Mouse (Mus musculus): ENCODE data around the gene Trim44. TPM values are rescaled to one million over a fixed set of nuclear protein-coding genes. Genes with fewer than 3 reads are reported as not detected.

The Trim44 gene
- polyA plus RNA-seq (2015; fragmentation: Nextera tagmentation; extraction: Ambion mirVana): 29.9 and 34.2 TPM in 2 replicates

DNA sequence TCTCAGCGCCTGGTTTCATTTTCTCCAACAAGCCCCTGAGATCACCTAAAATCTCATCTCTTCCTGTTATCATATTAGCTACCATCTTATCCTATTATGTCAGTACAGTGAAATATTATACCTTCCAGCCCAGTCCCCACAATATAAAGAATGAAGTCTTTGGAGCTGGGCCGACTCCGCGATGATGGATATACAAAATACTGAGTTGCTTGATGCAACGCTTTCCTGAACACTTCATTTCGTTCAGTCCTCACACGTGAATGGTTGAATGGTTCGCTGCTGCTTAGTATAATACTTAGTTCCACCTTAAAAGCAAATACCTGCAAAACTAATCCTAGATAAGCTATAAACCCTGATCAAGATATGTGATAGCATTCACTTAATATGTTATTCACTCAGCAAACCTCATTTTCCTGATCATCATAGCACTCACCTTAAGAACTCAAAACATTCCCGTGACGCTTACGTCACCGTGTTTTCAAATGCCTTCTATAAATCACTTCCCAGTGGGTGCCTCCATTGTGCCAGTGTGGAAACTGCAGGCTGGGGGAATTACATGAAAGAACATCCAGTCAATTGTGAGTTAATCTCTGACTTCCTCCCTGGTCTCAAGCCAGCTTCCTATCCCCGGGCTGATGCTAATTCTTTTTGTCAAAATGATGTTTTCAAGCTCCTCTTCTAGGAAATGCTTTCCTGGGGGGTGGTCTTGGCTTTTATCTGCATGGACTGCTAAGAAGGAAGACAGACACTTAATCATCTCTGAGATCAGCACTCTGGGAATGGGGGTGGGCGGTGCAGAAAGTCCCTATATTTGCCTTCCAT, at the start of gene Trim44:
TSS of gene Trim44 (minus strand) at position 466 of the 822 bp plus-strand sequence.
- ATAC-seq (ENCODE audit: insufficient number of reproducible peaks, insufficient read depth, low FRiP score, low TSS enrichment, low read depth): 0 out of 2 replicates have a peak, but pooled peaks have one; percentile 26
- H3K36me3 ChIP-seq: no peaks in the 10 kb centered on the region
- no peaks in the 10 kb centered on the region for H3K27me3 ChIP-seq
- H3K4me3 ChIP-seq: no peak within 1 kb of the TSS
- H3K9me3 ChIP-seq: no peaks in the 10 kb centered on the region
- no peak within 1 kb of the TSS for H3K9ac ChIP-seq
- peak within 1 kb of the TSS; percentile 44 for H3K4me2 ChIP-seq
- 21% methylated on average over 14 of the region's 14 CpGs for WGBS
- H3K4me1 ChIP-seq: peaks cover 14% of the 10 kb centered on the region
- no peak within 1 kb of the TSS for H3K27ac ChIP-seq

DNA sequence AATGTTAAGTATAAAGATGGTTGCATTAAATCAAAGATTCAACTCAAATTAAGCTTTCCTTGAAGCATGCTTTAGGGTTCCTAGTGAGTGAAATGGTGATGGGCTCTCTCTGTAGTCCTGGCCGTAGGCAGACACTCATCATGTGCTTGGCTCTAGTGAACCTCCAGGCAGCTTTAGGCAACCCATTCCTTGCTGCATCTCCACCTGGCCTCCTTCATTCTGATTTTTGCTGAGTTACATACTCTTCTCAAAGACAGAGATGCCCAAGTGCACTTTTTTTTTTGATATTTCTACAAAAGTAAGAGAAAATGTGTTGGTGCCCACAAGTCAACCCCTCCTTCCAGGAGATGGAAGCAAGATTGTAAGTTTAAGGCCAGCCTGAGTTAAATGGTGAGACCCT, 47.5 kb upstream of the Trim44 start:
- Histone ChIP-seq H3K9me3 (no peaks in the 10 kb centered on the region), H3K27me3 (0 out of 2 replicates have a peak, but pooled peaks cover 11% of the 10 kb centered on the region), H3K27ac (no peak overlapping the region), H3K4me3 (no peak overlapping the region), H3K36me3 (no peaks in the 10 kb centered on the region), H3K4me2 (no peak overlapping the region), H3K4me1 (peaks cover 15% of the 10 kb centered on the region), H3K9ac (no peak overlapping the region)
- ATAC-seq (ENCODE audit: insufficient number of reproducible peaks, insufficient read depth, low FRiP score, low TSS enrichment, low read depth): no peak
- WGBS: 75% methylated on average over 1 of the region's 1 CpGs

DNA sequence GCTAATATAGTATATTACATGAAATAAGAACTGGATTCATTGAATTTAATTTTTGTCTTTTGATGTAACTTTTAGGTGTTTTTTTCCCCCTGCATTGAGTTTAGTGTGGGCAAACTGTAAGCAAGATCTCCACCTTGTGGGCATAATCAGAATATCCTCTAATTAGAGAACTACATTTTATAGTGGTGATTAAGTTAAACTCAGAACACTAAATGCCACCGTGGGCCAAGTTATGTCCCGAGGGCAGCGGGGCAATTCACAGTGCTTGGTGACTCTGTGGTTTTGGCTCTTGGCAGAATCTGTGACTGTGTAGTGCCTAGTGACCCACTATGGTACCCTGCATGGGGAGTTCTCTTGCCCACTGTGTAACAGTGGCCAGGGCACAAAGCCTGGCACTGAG, 45.8 kb upstream of the Trim44 start:
- Histone ChIP-seq H3K36me3 (no peaks in the 10 kb centered on the region), H3K9me3 (no peaks in the 10 kb centered on the region), H3K27ac (no peak overlapping the region), H3K27me3 (0 out of 2 replicates have a peak, but pooled peaks cover 11% of the 10 kb centered on the region), H3K4me2 (no peak overlapping the region), H3K9ac (no peak overlapping the region), H3K4me3 (no peak overlapping the region), H3K4me1 (peaks cover 29% of the 10 kb centered on the region)
- ATAC-seq (ENCODE audit: insufficient number of reproducible peaks, insufficient read depth, low FRiP score, low TSS enrichment, low read depth): no peak
- WGBS: 36% methylated on average over 3 of the region's 3 CpGs

DNA sequence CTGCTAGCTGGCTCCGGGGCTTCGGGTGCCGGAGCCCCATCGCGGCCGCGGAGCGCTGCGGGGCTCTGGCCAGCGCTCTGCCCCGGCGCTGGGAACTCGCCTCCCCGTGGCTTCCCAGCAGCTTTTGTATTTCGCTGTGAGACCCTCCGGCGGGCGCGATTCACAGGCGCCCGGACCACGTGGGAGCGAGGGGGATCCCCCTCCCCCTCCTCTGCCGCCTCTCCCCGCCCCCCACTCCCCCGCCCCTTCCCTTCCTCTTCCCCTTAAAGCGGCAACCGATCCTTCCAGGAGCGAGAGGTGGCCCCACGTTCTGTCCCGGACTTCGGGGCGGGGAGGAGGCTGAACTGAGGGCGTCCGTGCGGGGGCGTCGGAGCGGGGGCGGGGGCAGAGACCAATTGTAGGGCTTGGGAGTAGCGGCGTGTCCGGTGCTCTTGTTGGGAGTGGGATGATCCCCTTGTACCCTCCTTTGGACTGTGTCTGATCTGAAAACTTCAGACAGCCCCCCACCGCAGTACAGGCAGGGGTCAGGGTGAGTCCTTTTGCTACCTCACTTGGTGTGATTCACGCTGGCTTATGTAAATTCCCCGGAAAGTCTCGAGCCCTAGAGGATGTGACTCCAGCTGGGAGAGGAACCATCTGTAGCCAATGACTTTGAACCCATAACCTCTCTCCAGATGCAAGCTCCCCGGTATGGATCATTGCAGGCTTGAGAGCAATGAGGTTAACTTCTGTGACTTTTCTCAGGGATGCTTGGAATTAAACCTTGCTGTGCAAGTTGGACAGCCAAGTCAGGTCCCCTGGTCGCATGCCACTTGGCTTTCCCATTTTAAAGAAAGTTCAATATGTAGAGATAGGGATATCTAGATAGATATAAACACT, 44.3 kb upstream of the Trim44 start, which contains the start of gene Fjx1:
TSS of gene Fjx1 (minus strand) at position 829 of the 879 bp plus-strand sequence.
- WGBS: 1% methylated on average over 42 of the region's 49 CpGs
- Histone ChIP-seq H3K27ac (peak within 1 kb of the TSS; percentile 88), H3K9ac (peak within 1 kb of the TSS; percentile 85), H3K4me1 (peaks cover 38% of the 10 kb centered on the region), H3K4me3 (peak within 1 kb of the TSS; percentile 74), H3K27me3 (0 out of 2 replicates have a peak, but pooled peaks cover 5% of the 10 kb centered on the region), H3K9me3 (no peaks in the 10 kb centered on the region), H3K36me3 (no peaks in the 10 kb centered on the region), H3K4me2 (peak within 1 kb of the TSS; percentile 98)
- ATAC-seq (ENCODE audit: insufficient number of reproducible peaks, insufficient read depth, low FRiP score, low TSS enrichment, low read depth): peak; percentile 59

DNA sequence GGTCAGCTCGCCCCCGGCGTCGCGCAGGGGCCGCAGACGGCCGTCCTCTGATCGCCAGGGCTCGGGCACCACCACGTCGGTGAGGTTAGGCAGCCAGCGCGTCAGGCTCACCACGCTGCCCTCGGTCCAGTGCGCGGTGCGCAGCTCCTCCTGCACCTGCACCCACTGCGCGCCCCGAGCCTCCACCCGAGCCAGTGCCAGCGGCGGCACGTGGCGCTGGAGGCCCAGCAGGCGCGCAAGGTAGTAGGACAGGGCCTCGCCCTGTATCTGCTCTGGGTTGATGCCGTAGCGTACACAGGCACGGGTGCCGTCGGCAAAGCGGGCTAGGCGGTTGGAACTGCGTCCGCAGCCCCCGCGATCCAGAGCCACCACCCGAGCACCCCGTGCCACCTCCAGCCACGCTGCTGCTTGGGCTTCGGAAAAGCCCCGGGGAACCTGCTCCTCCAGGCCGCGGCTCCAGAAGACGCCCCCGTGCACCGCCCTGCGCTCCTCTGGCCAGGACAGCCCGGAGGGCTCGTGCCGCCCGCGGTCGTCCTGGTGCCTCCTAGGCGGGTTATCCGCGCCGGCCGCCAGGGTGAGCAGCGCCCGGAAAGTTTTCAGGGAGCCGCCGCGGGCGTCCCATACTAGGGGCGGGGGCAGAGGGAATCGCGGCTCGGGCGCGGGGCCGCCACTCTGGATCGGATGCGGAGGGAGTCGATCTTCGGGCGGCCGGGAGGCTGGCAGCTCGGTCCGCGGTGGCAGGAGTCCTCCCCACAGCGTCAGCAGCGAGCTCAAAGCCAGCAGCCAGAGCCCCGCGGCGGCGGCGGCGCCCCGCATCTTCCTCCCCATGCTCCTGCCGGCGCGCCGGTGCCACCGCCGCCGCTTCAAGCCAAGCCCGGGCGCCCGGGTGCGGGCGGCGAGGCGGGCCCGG, 43.4 kb upstream of the Trim44 start:
- Histone ChIP-seq H3K27me3 (no peaks in the 10 kb centered on the region), H3K9ac (peak overlapping the region; percentile 85), H3K36me3 (no peaks in the 10 kb centered on the region), H3K4me2 (peak overlapping the region; percentile 98), H3K4me3 (peak overlapping the region; percentile 74), H3K4me1 (peaks cover 38% of the 10 kb centered on the region), H3K9me3 (no peaks in the 10 kb centered on the region), H3K27ac (peak overlapping the region; percentile 88)
- peak; percentile 34 for ATAC-seq (ENCODE audit: insufficient number of reproducible peaks, insufficient read depth, low FRiP score, low TSS enrichment, low read depth)
- under 1% methylated on average over 106 of the region's 109 CpGs for WGBS

DNA sequence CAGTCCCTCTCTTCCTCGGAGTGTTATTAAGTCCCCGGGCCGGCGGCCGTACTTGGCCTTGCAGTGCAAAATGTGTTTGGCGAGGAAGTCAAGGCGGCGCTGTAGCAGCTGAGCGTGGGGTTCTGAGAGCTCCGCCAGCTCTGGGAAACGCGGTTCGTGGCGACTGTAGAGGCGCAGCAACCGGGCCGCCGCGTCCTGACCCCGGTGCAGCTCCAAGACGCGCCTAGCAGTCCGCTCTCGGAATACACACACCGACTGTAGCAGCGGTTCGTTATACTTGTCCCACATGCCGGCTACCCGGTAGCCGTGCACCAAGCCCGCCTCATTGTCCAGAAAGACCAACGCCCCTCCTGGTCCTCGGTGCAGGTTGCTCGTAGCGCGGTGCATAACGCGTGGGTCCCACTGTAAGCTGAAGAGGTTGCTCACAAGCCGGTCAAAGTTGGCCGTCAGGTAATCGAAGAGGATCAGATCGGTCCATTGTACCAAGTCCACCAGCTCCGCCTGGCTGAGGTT, 42.7 kb upstream of the Trim44 start:
- Histone ChIP-seq H3K27ac (peak overlapping the region; percentile 88; the same call in 1 of the 2 replicates), H3K9ac (peak overlapping the region; percentile 85), H3K4me2 (peak overlapping the region; percentile 98), H3K9me3 (no peaks in the 10 kb centered on the region), H3K36me3 (no peaks in the 10 kb centered on the region), H3K4me3 (peak overlapping the region; percentile 74), H3K4me1 (peaks cover 38% of the 10 kb centered on the region), H3K27me3 (no peaks in the 10 kb centered on the region)
- WGBS: under 1% methylated on average over 43 of the region's 43 CpGs
- ATAC-seq (ENCODE audit: insufficient number of reproducible peaks, insufficient read depth, low FRiP score, low TSS enrichment, low read depth): peak; percentile 26; the same call in 1 of the 2 replicates

DNA sequence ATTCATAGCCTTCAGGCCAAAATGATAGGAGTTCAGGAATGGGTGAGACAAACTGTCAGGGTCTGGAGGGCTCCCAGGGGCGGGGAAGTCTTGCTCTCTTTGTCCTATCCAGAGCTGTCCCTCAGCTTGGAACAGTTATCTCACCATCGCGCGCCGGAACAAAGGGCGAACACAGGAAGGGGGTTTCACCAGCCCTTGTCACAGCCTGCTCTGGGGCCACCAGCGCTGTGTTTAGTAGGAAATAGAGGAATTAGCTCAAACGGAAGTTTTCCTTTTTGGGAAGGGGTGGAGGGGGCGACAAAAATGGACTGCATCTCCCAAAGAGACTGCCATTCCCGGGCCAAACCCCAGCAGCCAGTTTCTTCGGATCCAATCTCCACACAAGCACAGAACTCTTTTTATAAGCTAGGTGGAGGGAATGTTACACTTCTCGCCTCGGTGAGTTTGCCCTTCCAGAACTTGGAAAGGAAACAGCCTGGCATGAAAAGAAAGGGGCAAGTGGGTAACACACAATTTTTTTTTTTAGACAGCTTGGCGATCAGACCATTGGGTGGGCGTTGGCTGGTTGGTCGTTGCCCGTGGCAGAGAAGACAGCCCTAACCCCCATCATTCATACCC, 42.1 kb upstream of the Trim44 start:
- Histone ChIP-seq H3K4me2 (peak overlapping the region; percentile 98), H3K27ac (peak overlapping the region; percentile 88), H3K9ac (peak overlapping the region; percentile 85), H3K4me3 (peak overlapping the region; percentile 74), H3K36me3 (no peaks in the 10 kb centered on the region), H3K9me3 (no peaks in the 10 kb centered on the region), H3K27me3 (no peaks in the 10 kb centered on the region), H3K4me1 (peaks cover 38% of the 10 kb centered on the region)
- under 1% methylated on average over 17 of the region's 17 CpGs for WGBS
- no peak for ATAC-seq (ENCODE audit: insufficient number of reproducible peaks, insufficient read depth, low FRiP score, low TSS enrichment, low read depth)

DNA sequence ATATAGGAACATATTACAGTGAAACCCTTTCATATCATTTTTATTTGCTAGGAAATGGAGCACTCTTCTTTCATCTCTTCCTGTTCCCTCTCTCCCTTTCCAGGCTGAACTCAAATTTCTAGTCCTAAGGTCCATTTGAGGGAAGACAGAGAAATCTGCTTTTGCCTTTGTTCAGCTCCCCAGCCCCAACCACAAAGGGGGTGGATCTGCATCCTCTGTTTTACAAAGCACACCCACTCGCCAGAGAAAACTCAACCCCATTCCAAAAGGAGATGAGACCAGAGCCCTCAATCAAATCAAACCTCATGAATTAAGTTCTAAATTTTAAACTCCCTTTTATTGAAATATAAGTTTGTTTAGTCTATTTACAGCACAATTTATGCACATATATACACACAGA, 41.4 kb upstream of the Trim44 start:
- peaks cover 38% of the 10 kb centered on the region for H3K4me1 ChIP-seq
- peak overlapping the region; percentile 98 for H3K4me2 ChIP-seq
- H3K27me3 ChIP-seq: no peaks in the 10 kb centered on the region
- no peak for ATAC-seq (ENCODE audit: insufficient number of reproducible peaks, insufficient read depth, low FRiP score, low TSS enrichment, low read depth)
- no peaks in the 10 kb centered on the region for H3K9me3 ChIP-seq
- H3K36me3 ChIP-seq: no peaks in the 10 kb centered on the region
- peak overlapping the region; percentile 74 for H3K4me3 ChIP-seq
- no peak overlapping the region for H3K9ac ChIP-seq
- no peak overlapping the region for H3K27ac ChIP-seq
- WGBS: 28% methylated on average over 1 of the region's 1 CpGs

DNA sequence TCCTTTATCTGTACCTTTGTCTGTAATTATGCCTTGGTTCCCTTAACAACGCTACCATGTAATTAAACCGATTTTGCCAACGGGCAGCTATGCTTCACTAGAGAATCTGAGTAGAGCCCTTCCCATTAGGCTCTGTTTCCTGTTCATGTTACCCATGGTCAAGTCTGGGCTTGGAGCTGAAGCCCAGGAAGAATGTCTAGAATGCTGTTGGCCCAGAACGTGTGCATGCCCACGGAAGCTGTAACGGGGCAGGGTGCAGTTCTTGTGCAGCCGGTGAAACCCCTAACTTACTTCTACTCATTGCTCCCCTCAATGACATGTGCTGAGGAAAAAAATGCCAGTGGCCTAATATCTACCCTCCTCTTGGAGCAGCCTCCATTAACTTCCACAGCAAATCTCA, 40.2 kb upstream of the Trim44 start:
- no peak overlapping the region for H3K4me3 ChIP-seq
- 0 out of 2 replicates have a peak overlapping the region, but pooled peaks have one; percentile 12 for H3K27ac ChIP-seq
- ATAC-seq (ENCODE audit: insufficient number of reproducible peaks, insufficient read depth, low FRiP score, low TSS enrichment, low read depth): no peak
- no peaks in the 10 kb centered on the region for H3K36me3 ChIP-seq
- no peaks in the 10 kb centered on the region for H3K9me3 ChIP-seq
- peaks cover 35% of the 10 kb centered on the region for H3K4me1 ChIP-seq
- peak overlapping the region; percentile 31 for H3K4me2 ChIP-seq
- no peak overlapping the region for H3K9ac ChIP-seq
- WGBS: 41% methylated on average over 7 of the region's 7 CpGs
- no peaks in the 10 kb centered on the region for H3K27me3 ChIP-seq

DNA sequence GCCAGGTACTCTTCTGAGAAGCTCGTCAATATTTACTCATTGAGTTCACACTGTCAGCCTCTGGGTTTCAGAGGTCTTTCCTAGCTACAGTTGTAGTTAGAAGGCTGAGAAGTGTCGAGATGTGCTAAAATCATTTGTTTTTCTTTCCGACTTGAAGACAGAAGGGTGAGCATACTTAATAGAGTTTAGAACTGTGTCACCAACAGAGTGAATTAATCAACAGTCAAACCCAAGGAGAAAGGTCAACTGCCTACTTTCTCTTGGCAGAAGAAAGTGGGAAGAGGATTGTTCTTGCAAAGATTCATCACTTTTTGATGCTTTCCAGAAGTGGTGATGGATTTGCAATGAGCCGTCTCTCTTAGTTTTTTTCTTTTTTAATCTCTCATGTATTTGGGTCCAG, 39.2 kb upstream of the Trim44 start:
- 84% methylated on average over 4 of the region's 4 CpGs for WGBS
- no peak for ATAC-seq (ENCODE audit: insufficient number of reproducible peaks, insufficient read depth, low FRiP score, low TSS enrichment, low read depth)
- no peaks in the 10 kb centered on the region for H3K36me3 ChIP-seq

More for the DNA sequence above, 39.2 kb upstream of the Trim44 start:
- Histone ChIP-seq H3K27ac (no peak overlapping the region), H3K4me1 (peaks cover 28% of the 10 kb centered on the region), H3K9ac (no peak overlapping the region), H3K9me3 (no peaks in the 10 kb centered on the region), H3K4me2 (no peak overlapping the region), H3K4me3 (no peak overlapping the region), H3K27me3 (no peaks in the 10 kb centered on the region)
